Mouse (Mus musculus) embryo, embryonic 10.5 days (tissue): ENCODE results near the gene Klk7.

Source experiments
- DNase-seq: peaks from one replicate; pipeline ENCODE4 v3.0.0-alpha.2; 2015; ENCODE audit warnings: low spot score

The Klk7 gene

GRCm38 (mm10) chr7:43810994-43811393 lies at the start of gene Klk7:
Gene Klk7, plus strand, starts transcription at chr7:43811294.
- no peak for DNase-seq

- DNase-seq, result no peak
These were observed 44.6 kb upstream of the Klk7 start for GRCm38 (mm10) chr7:43766484-43766883.

GRCm38 (mm10) chr7:43768597-43768996 lies 42.5 kb upstream of the Klk7 start, which contains the start of gene Klk12:
Gene Klk12, plus strand, starts transcription at chr7:43768897.
- no peak for DNase-seq

- no peak for DNase-seq
These were observed 41.5 kb upstream of the Klk7 start for GRCm38 (mm10) chr7:43769636-43770035.

GRCm38 (mm10) chr7:43770701-43771100 lies 40.4 kb upstream of the Klk7 start:
- DNase-seq, result no peak

- DNase-seq, result no peak
These were observed 39.2 kb upstream of the Klk7 start for GRCm38 (mm10) chr7:43771916-43772315.

GRCm38 (mm10) chr7:43772901-43773300 lies 38.2 kb upstream of the Klk7 start:
- DNase-seq, result no peak

- no peak for DNase-seq
These were observed 36.7 kb upstream of the Klk7 start, which contains the start of gene Klk11 for GRCm38 (mm10) chr7:43774364-43774763. Gene Klk11, plus strand, starts transcription at chr7:43774604.

GRCm38 (mm10) chr7:43774802-43775201 lies 36.3 kb upstream of the Klk7 start:
- no peak for DNase-seq

- DNase-seq, result no peak
These were observed 35.6 kb upstream of the Klk7 start for GRCm38 (mm10) chr7:43775311-43776057.

GRCm38 (mm10) chr7:43776506-43776905 lies 34.6 kb upstream of the Klk7 start:
- DNase-seq, result no peak

- DNase-seq, result no peak
These were observed 33.7 kb upstream of the Klk7 start for GRCm38 (mm10) chr7:43777423-43777822.

- DNase-seq, result no peak
These were observed 32.7 kb upstream of the Klk7 start for GRCm38 (mm10) chr7:43778176-43778970.

- no peak for DNase-seq
These were observed 30.9 kb upstream of the Klk7 start for GRCm38 (mm10) chr7:43780241-43780640.

- DNase-seq, result no peak
These were observed 30.3 kb upstream of the Klk7 start, which contains the start of gene Klk10 for GRCm38 (mm10) chr7:43780746-43781145. Gene Klk10, plus strand, starts transcription at chr7:43781035.

- no peak for DNase-seq
These were observed 29.6 kb upstream of the Klk7 start for GRCm38 (mm10) chr7:43781541-43781940.

GRCm38 (mm10) chr7:43782275-43783265 lies 28.5 kb upstream of the Klk7 start:
- DNase-seq, result peak; percentile 93

GRCm38 (mm10) chr7:43785286-43785685 lies 25.8 kb upstream of the Klk7 start:
- no peak for DNase-seq

- no peak for DNase-seq
These were observed 23.0 kb upstream of the Klk7 start for GRCm38 (mm10) chr7:43788096-43788495.

- DNase-seq, result no peak
These were observed 21.8 kb upstream of the Klk7 start for GRCm38 (mm10) chr7:43789295-43789694.

GRCm38 (mm10) chr7:43791591-43791990 lies 19.5 kb upstream of the Klk7 start, which contains the start of gene Klk9:
Gene Klk9, plus strand, starts transcription at chr7:43791891.
- DNase-seq, result no peak

- DNase-seq, result no peak
These were observed 14.7 kb upstream of the Klk7 start for GRCm38 (mm10) chr7:43796355-43796754.
